Mouse (Mus musculus): ENCODE measurements at regions not wholly inside any gene's neighbourhood (a gene's known extent, or its start where the extent isn't known, plus 50 kb on each side); places are given as distances from the start of the nearest gene placed in this dataset.
"Not testable (repeated sequence)": the region's sequence is repeated elsewhere in the genome, so short reads cannot be mapped to it uniquely, and the experiment has no call there.

- Histone ChIP-seq H3K27ac (ENCODE audit: control insufficient read depth, insufficient read depth, low read depth, low read length) (no peak overlapping the region), H3K4me1 (ENCODE audit: control insufficient read depth, insufficient read depth, low read length) (no peaks in the 10 kb centered on the region), H3K27me3 (ENCODE audit: control insufficient read depth, insufficient read depth, low read length) (no peaks in the 10 kb centered on the region), H3K36me3 (ENCODE audit: control insufficient read depth, insufficient read depth, low read length) (no peaks in the 10 kb centered on the region), H3K4me3 (ENCODE audit: control insufficient read depth, low read depth, low read length) (no peak overlapping the region)
- TF ChIP-seq CTCF (IDR thresholded peaks at IDR 0.05; ENCODE audit: control insufficient read depth, insufficient read depth, insufficient replicate concordance, low read depth, low read length) (no peak), POLR2A (IDR thresholded peaks at IDR 0.05; ENCODE audit: control insufficient read depth, low read depth, low read length) (no peak)
Measured at GRCm38 (mm10) chr8:57010318-57011024, 310.3 kb upstream of the Hand2 start.

GRCm38 (mm10) chr8:57013813-57014320, 306.9 kb upstream of the Hand2 start:
- Histone ChIP-seq H3K36me3 (ENCODE audit: control insufficient read depth, insufficient read depth, low read length) (no peaks in the 10 kb centered on the region), H3K4me3 (ENCODE audit: control insufficient read depth, low read depth, low read length) (no peak overlapping the region), H3K4me1 (ENCODE audit: control insufficient read depth, insufficient read depth, low read length) (no peaks in the 10 kb centered on the region), H3K27me3 (ENCODE audit: control insufficient read depth, insufficient read depth, low read length) (no peaks in the 10 kb centered on the region), H3K27ac (ENCODE audit: control insufficient read depth, insufficient read depth, low read depth, low read length) (no peak overlapping the region)
- TF ChIP-seq POLR2A (IDR thresholded peaks at IDR 0.05; ENCODE audit: control insufficient read depth, low read depth, low read length) (no peak), CTCF (IDR thresholded peaks at IDR 0.05; ENCODE audit: control insufficient read depth, insufficient read depth, insufficient replicate concordance, low read depth, low read length) (no peak)

- Histone ChIP-seq H3K4me1 (ENCODE audit: control insufficient read depth, insufficient read depth, low read length) (no peaks in the 10 kb centered on the region), H3K27me3 (ENCODE audit: control insufficient read depth, insufficient read depth, low read length) (no peaks in the 10 kb centered on the region), H3K27ac (ENCODE audit: control insufficient read depth, insufficient read depth, low read depth, low read length) (no peak overlapping the region), H3K4me3 (ENCODE audit: control insufficient read depth, low read depth, low read length) (no peak overlapping the region), H3K36me3 (ENCODE audit: control insufficient read depth, insufficient read depth, low read length) (no peaks in the 10 kb centered on the region)
- TF ChIP-seq POLR2A (IDR thresholded peaks at IDR 0.05; ENCODE audit: control insufficient read depth, low read depth, low read length) (no peak), CTCF (IDR thresholded peaks at IDR 0.05; ENCODE audit: control insufficient read depth, insufficient read depth, insufficient replicate concordance, low read depth, low read length) (no peak)
Measured at GRCm38 (mm10) chr8:57016329-57016728, 304.5 kb upstream of the Hand2 start.

GRCm38 (mm10) chr8:57028096-57028495, 292.7 kb upstream of the Hand2 start:
- H3K4me1 ChIP-seq (ENCODE audit: control insufficient read depth, insufficient read depth, low read length); H3K27ac ChIP-seq (ENCODE audit: control insufficient read depth, insufficient read depth, low read depth, low read length); H3K36me3 ChIP-seq (ENCODE audit: control insufficient read depth, insufficient read depth, low read length); H3K4me3 ChIP-seq (ENCODE audit: control insufficient read depth, low read depth, low read length); H3K27me3 ChIP-seq (ENCODE audit: control insufficient read depth, insufficient read depth, low read length): not testable (repeated sequence)

- no peak overlapping the region for H3K27ac ChIP-seq (ENCODE audit: control insufficient read depth, insufficient read depth, low read depth, low read length)
- no peaks in the 10 kb centered on the region for H3K36me3 ChIP-seq (ENCODE audit: control insufficient read depth, insufficient read depth, low read length)
- no peak overlapping the region for H3K4me3 ChIP-seq (ENCODE audit: control insufficient read depth, low read depth, low read length)
- H3K27me3 ChIP-seq (ENCODE audit: control insufficient read depth, insufficient read depth, low read length), result no peaks in the 10 kb centered on the region
- no peaks in the 10 kb centered on the region for H3K4me1 ChIP-seq (ENCODE audit: control insufficient read depth, insufficient read depth, low read length)
- no peak for TF ChIP-seq POLR2A (IDR thresholded peaks at IDR 0.05; ENCODE audit: control insufficient read depth, low read depth, low read length)
- TF ChIP-seq CTCF (IDR thresholded peaks at IDR 0.05; ENCODE audit: control insufficient read depth, insufficient read depth, insufficient replicate concordance, low read depth, low read length), result no peak
Measured at GRCm38 (mm10) chr8:57048490-57048889, 272.3 kb upstream of the Hand2 start.

- no peaks in the 10 kb centered on the region for H3K36me3 ChIP-seq (ENCODE audit: control insufficient read depth, insufficient read depth, low read length)
- H3K27ac ChIP-seq (ENCODE audit: control insufficient read depth, insufficient read depth, low read depth, low read length), result no peak overlapping the region
- H3K27me3 ChIP-seq (ENCODE audit: control insufficient read depth, insufficient read depth, low read length), result no peaks in the 10 kb centered on the region
- H3K4me3 ChIP-seq (ENCODE audit: control insufficient read depth, low read depth, low read length), result no peak overlapping the region
- H3K4me1 ChIP-seq (ENCODE audit: control insufficient read depth, insufficient read depth, low read length), result no peaks in the 10 kb centered on the region
- TF ChIP-seq POLR2A (IDR thresholded peaks at IDR 0.05; ENCODE audit: control insufficient read depth, low read depth, low read length) (no peak), CTCF (IDR thresholded peaks at IDR 0.05; ENCODE audit: control insufficient read depth, insufficient read depth, insufficient replicate concordance, low read depth, low read length) (no peak)
Measured at GRCm38 (mm10) chr8:57048909-57049308, 271.9 kb upstream of the Hand2 start.

- no peaks in the 10 kb centered on the region for H3K36me3 ChIP-seq (ENCODE audit: control insufficient read depth, insufficient read depth, low read length)
- TF ChIP-seq CTCF (IDR thresholded peaks at IDR 0.05; ENCODE audit: control insufficient read depth, insufficient read depth, insufficient replicate concordance, low read depth, low read length), result no peak
- TF ChIP-seq POLR2A (IDR thresholded peaks at IDR 0.05; ENCODE audit: control insufficient read depth, low read depth, low read length), result no peak
- no peaks in the 10 kb centered on the region for H3K27me3 ChIP-seq (ENCODE audit: control insufficient read depth, insufficient read depth, low read length)
- H3K4me3 ChIP-seq (ENCODE audit: control insufficient read depth, low read depth, low read length), result no peak overlapping the region
- H3K4me1 ChIP-seq (ENCODE audit: control insufficient read depth, insufficient read depth, low read length), result no peaks in the 10 kb centered on the region
- no peak overlapping the region for H3K27ac ChIP-seq (ENCODE audit: control insufficient read depth, insufficient read depth, low read depth, low read length)
Measured at GRCm38 (mm10) chr8:57052661-57053060, 268.1 kb upstream of the Hand2 start.

GRCm38 (mm10) chr8:57076995-57077394, 243.8 kb upstream of the Hand2 start:
- Histone ChIP-seq H3K4me3 (ENCODE audit: control insufficient read depth, low read depth, low read length) (no peak overlapping the region), H3K4me1 (ENCODE audit: control insufficient read depth, insufficient read depth, low read length) (no peaks in the 10 kb centered on the region), H3K27ac (ENCODE audit: control insufficient read depth, insufficient read depth, low read depth, low read length) (no peak overlapping the region), H3K27me3 (ENCODE audit: control insufficient read depth, insufficient read depth, low read length) (no peaks in the 10 kb centered on the region), H3K36me3 (ENCODE audit: control insufficient read depth, insufficient read depth, low read length) (no peaks in the 10 kb centered on the region)
- no peak for TF ChIP-seq CTCF (IDR thresholded peaks at IDR 0.05; ENCODE audit: control insufficient read depth, insufficient read depth, insufficient replicate concordance, low read depth, low read length)
- TF ChIP-seq POLR2A (IDR thresholded peaks at IDR 0.05; ENCODE audit: control insufficient read depth, low read depth, low read length), result no peak
